Mouse (Mus musculus) small intestine, adult 2 months (tissue): ENCODE measurements around the gene Usp7. TPM values are rescaled to one million over a fixed set of nuclear protein-coding genes. Genes with fewer than 3 reads are reported as not detected.

Experiments
- H3K27ac ChIP-seq: fragments of 200-500 bp; 2 replicates; pipeline ENCODE4 v1.5.1; 2012; ENCODE audit warnings: low read depth, low read length, control low read depth, inconsistent platforms; ENCODE audit not compliant: insufficient read depth
- H3K27me3 ChIP-seq: fragments of 200-500 bp; 2 replicates; pipeline ENCODE4 v1.6.1; 2012; ENCODE audit warnings: mild to moderate bottlenecking, moderate library complexity, low read length, inconsistent platforms; ENCODE audit not compliant: control insufficient read depth, insufficient read depth
- H3K36me3 ChIP-seq: fragments of 200-500 bp; 2 replicates; pipeline ENCODE4 v1.6.1; 2012; ENCODE audit warnings: mild to moderate bottlenecking, low read length, control low read depth, inconsistent platforms; ENCODE audit not compliant: control insufficient read depth, insufficient read depth
- H3K4me1 ChIP-seq: fragments of 200-500 bp; 2 replicates; pipeline ENCODE4 v1.6.1; 2012; ENCODE audit warnings: low read length, inconsistent platforms, mixed read lengths; ENCODE audit not compliant: control insufficient read depth, insufficient read depth, insufficient read length
- H3K4me3 ChIP-seq: fragments of 200-500 bp; 2 replicates; pipeline ENCODE4 v1.5.1; 2012; ENCODE audit warnings: low read depth, mild to moderate bottlenecking, control low read depth, inconsistent platforms, low read length, moderate library complexity
- CTCF ChIP-seq: fragments of 200-500 bp; IDR thresholded peaks from 2 replicates; pipeline ENCODE4 v1.5.1; 2012; ENCODE audit warnings: low read depth, mild to moderate bottlenecking, control low read depth, inconsistent platforms, low read length, moderate library complexity, mixed read lengths; ENCODE audit not compliant: insufficient replicate concordance, insufficient read length; ENCODE audit errors: extremely low read depth
- POLR2A ChIP-seq: fragments of 200-500 bp; IDR thresholded peaks from 2 replicates; pipeline ENCODE4 v1.6.1; 2012; ENCODE audit warnings: low read depth, mild to moderate bottlenecking, control low read depth, inconsistent platforms, low read length, moderate library complexity
- WGBS: fragments of 180-500 bp; shearing (Covaris S2); methylation state at CpG from one replicate; pipeline ENCODE4 v1.1.7; 2018; 5-methylcytosine and 5-hydroxymethylcytosine counted together
- polyA plus RNA-seq: library from polyadenylated mRNA; depleted of rRNA; stranded (reverse); fragments of >200 nt; gene quantifications from 2 replicates; pipeline ENCODE4 v1.2.3, GENCODE M21; 2012

Gene Usp7
- polyA plus RNA-seq, 1 experiment, result 11.1 TPM

DNA sequence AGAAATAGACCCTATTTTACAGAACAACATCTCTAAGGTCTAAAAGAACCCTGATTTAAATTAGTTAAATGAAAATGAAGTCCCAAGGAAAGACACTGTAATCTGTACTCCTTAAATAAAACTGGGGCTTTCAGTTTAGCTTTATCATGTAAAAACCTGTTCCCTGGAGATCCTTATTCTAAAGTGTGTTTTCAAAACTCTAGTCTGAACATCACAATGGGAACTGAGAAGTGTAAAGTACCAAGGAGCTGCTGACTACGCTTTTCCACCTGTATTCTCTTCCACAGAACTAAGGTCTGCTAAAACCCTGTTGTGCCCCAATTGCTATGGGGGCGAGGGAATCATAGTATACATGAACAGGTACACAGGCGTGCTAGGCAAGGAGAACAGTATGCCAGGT, 68.1 kb downstream of the Usp7 start:
- Histone ChIP-seq H3K4me1 (no peaks in the 10 kb centered on the region; the same call in 1 of the 2 replicates), H3K27ac (no peak overlapping the region), H3K27me3 (no peaks in the 10 kb centered on the region), H3K36me3 (no peaks in the 10 kb centered on the region), H3K4me3 (no peak overlapping the region)
- WGBS, result 74% methylated on average over 3 of the region's 3 CpGs
- TF ChIP-seq CTCF, result no peak
- TF ChIP-seq POLR2A, result no peak

DNA sequence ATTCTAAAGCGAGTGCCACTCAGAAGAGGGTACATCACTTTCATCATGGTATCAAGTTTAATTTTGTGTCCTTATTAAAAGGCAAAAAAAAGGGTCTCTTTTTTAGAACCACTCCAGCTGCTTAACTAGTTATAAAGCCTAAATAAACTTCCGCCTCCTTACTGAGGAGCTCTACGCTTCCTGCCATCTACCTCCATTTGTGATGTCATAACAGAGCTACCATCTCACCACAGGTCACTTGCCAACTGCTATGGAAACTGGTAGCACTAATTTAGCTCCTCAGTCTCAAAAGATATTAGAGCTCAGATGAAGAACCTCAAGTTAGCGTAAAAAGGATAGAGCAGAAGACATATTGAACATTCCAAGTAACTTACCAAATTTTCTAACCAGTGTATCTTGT, 71.7 kb downstream of the Usp7 start:
- peaks cover 3% of the 10 kb centered on the region; the same call in 1 of the 2 replicates for H3K4me1 ChIP-seq
- no peak overlapping the region for H3K4me3 ChIP-seq
- H3K27me3 ChIP-seq, result no peaks in the 10 kb centered on the region
- H3K27ac ChIP-seq, result no peak overlapping the region
- peaks cover 8% of the 10 kb centered on the region for H3K36me3 ChIP-seq
- TF ChIP-seq POLR2A (no peak), CTCF (no peak)
- WGBS, result 78% methylated on average over 4 of the region's 4 CpGs

DNA sequence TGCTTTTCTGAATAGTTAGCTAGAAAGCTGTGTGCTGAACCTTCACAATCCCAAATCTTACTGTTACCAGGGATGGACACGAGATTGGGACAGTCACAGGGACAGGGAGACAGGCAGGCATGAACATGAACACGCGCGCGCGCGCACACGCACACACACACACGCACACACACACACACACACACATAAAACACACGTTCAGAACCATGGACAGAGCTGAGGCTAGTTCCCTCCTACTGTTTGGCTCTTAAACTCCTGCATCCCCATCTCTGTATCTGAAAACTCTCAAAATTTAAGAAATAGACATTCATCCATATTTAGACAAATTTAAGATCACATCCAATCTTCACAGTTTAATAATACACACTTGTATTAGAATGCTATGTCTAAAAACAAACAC, 74.4 kb downstream of the Usp7 start:
- H3K36me3 ChIP-seq, result peaks cover 27% of the 10 kb centered on the region
- H3K4me1 ChIP-seq, result peaks cover 6% of the 10 kb centered on the region; the same call in 1 of the 2 replicates
- no peak overlapping the region for H3K27ac ChIP-seq
- TF ChIP-seq CTCF (no peak), POLR2A (no peak)
- WGBS, result 90% methylated on average over 10 of the region's 10 CpGs
- H3K4me3 ChIP-seq, result no peak overlapping the region
- H3K27me3 ChIP-seq, result no peaks in the 10 kb centered on the region

DNA sequence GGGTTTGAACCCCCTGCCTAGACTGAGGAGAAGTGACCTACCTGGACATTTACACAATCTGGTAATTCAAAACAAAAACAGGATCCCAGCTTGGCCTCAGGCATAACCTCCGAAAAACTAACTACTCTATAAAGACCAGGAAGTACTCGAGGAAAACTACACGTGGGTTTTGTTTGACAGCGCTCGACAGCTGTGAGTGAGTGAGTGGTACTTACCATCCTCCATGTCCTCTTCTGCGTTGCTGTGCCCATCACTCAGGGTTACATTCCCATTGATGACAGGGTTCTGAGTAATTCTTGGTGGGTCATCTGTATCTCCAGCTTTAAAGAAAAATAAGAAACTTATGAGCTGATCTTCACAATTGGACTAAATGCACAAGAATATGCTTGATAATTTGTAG, 75.8 kb downstream of the Usp7 start:
- Histone ChIP-seq H3K4me3 (no peak overlapping the region), H3K4me1 (peaks cover 9% of the 10 kb centered on the region; the same call in 1 of the 2 replicates), H3K27ac (no peak overlapping the region), H3K36me3 (peaks cover 33% of the 10 kb centered on the region), H3K27me3 (no peaks in the 10 kb centered on the region)
- WGBS, result 43% methylated on average over 6 of the region's 6 CpGs
- no peak for TF ChIP-seq POLR2A
- TF ChIP-seq CTCF, result no peak

DNA sequence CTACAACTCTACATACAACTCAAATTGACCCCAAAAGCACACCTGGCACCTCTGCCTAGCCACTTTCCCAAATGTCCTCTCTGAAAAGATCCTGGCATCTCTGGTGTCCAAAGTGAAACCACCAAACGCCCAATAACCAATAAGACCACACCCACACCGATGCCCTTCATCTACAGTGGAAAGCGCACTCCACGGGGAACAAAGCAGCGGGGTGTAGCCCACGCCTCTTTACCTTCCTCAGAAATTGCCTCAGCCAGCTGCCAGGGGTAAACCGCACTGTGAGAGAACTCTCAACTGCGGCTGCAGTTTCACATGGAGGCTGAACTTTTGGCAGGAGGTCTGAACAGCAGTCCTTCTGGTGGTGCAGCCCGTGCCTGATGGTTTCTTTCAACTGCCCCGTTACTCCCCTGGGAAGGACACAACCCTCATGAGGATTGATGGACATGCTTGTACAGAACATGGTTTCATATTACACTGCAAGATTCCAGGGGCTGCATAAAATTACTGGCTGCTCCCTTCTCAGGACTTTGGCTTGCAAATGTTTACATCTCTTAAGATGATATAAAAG, 76.5 kb downstream of the Usp7 start:
- peaks cover 9% of the 10 kb centered on the region; the same call in 1 of the 2 replicates for H3K4me1 ChIP-seq
- no peak overlapping the region for H3K4me3 ChIP-seq
- no peak for TF ChIP-seq POLR2A
- no peak for TF ChIP-seq CTCF
- peaks cover 37% of the 10 kb centered on the region for H3K36me3 ChIP-seq
- WGBS, result 53% methylated on average over 10 of the region's 10 CpGs
- no peak overlapping the region for H3K27ac ChIP-seq
- H3K27me3 ChIP-seq, result no peaks in the 10 kb centered on the region

DNA sequence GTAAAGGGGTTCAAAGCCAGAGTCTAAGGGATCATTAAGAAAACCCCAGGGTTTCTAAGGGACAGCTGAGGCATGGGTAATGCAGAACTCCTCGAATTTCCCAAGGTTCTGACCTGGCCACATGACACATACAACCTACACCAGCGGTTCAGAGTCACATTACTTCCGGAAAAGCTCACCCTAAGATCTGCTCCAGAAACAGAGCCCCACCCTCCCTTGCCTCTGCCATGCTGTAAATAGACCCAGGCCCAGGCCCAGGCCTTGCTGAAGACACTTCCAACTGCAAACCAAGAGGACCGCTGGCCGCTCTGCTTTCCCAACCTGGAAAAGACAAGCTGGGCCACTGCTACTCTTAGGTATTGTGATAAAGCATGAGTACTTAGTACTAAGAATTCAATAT, 77.3 kb downstream of the Usp7 start:
- Histone ChIP-seq H3K27ac (no peak overlapping the region; the same call in 1 of the 2 replicates), H3K27me3 (no peaks in the 10 kb centered on the region), H3K36me3 (peaks cover 40% of the 10 kb centered on the region), H3K4me1 (peaks cover 9% of the 10 kb centered on the region; the same call in 1 of the 2 replicates), H3K4me3 (no peak overlapping the region)
- 55% methylated on average over 5 of the region's 5 CpGs for WGBS
- TF ChIP-seq CTCF (no peak), POLR2A (no peak)

DNA sequence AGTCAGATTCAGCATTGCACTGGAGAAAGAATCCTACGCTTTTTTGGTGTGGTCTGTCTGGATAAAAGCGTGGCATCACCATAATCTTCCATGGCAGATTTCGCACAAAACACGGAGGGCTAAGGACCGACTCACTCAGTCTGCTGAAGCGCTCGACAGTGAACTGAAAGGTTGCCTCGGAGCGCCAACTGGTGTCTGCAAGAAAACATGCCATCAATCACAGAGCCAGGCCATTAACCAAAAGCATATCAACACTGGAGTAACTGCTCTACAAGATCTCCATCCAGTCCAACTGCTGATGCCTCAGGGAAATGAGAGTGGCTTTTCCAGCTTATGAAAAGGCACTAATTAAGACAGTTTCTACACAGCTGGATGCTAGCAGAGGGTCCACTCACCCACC, 80.1 kb downstream of the Usp7 start:
- H3K27me3 ChIP-seq, result no peaks in the 10 kb centered on the region
- 82% methylated on average over 9 of the region's 9 CpGs for WGBS
- TF ChIP-seq CTCF (no peak), POLR2A (no peak)
- H3K36me3 ChIP-seq, result peaks cover 64% of the 10 kb centered on the region
- H3K4me3 ChIP-seq, result no peak overlapping the region
- no peak overlapping the region for H3K27ac ChIP-seq
- peaks cover 6% of the 10 kb centered on the region; the same call in 1 of the 2 replicates for H3K4me1 ChIP-seq

DNA sequence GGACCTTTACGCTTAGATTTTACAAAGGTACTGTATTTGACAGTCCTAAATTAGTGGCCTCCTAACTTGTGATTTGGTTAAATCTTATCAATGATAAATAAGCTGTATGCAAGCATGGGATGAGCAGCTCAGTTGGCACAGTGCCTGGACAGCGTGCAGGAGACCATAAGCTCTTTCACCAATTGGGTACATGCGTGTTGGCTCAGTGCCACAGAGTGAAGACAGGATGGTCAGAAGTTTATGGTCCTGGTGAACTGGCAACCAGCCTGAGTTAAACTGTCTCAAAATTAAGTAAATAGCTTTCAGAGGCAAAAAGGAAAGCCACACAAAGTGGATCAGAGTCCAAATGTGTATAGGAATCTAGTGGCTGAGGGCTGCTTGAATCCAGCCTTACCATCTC, 91.5 kb downstream of the Usp7 start:
- Histone ChIP-seq H3K4me3 (no peak overlapping the region), H3K36me3 (peaks cover 86% of the 10 kb centered on the region), H3K27me3 (no peaks in the 10 kb centered on the region), H3K4me1 (no peaks in the 10 kb centered on the region), H3K27ac (no peak overlapping the region)
- 65% methylated on average over 3 of the region's 3 CpGs for WGBS
- TF ChIP-seq POLR2A (no peak), CTCF (no peak)
